Mouse (Mus musculus) lung, adult 2 months (tissue): ENCODE measurements at regions not wholly inside any gene's neighbourhood (a gene's known extent, or its start where the extent isn't known, plus 50 kb on each side); places are given as distances from the start of the nearest gene placed in this dataset.

Experiments used
- CTCF ChIP-seq: fragments of 200-500 bp; IDR thresholded peaks from 2 replicates; pipeline ENCODE4 v1.5.1; 2011; ENCODE audit warnings: mild to moderate bottlenecking, low read length, control low read depth; ENCODE audit not compliant: insufficient read depth
- POLR2A ChIP-seq: fragments of 200-500 bp; IDR thresholded peaks from 2 replicates; pipeline ENCODE4 v1.6.1; 2011; ENCODE audit warnings: low read depth, mild to moderate bottlenecking, control low read depth, low read length, borderline replicate concordance; ENCODE audit errors: extremely low read depth

- TF ChIP-seq POLR2A (no peak), CTCF (no peak)
Observed at GRCm38 (mm10) chr10:100856509-100856908, 266.2 kb downstream of the 1700017N19Rik start.
